Mouse (Mus musculus): ENCODE measurements around the gene En1.

DNA sequence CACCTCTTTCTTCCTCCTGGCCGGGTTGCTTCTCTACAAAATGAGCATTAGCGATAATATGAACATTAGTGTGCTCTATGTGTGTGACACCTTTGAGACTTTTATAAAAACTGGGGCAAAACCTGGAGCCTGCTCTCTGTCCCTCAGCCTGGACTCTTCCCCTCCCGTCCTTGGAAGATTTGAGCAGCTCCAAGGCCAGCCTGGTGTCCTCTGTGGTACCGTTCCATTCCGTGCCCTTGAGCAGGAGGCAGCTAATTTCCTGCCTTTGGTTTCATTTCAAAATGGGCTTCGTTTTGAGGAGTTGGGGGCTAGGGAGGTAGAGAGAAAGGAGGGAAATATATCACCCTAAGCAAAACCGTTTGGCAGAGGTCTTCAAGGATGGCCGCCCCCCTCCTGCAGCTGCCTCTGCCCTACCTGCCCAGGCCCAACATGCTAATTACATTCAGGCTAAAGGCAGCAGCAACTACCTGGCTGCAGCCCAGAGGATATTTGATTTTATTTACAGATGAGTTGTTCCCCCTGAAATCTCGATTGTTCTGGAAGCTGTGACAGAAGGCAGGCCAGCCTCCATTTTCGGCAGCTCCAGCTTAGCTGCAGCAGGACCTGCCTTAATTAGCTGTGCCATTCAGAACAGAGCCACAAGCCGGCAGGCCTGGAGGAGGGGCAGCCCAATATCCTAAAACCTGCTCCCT, 24.9 kb downstream of the En1 start:
- no peak for TF ChIP-seq CTCF (IDR thresholded peaks at IDR 0.05 in 2 of 3, conservative IDR thresholded peaks at IDR 0.05 in 1 of 3; ENCODE audit: control insufficient read depth in 1 of 3, insufficient read depth in 1 of 3, low read depth in 2 of 3, low read length in 3 of 3, poor library complexity in 1 of 3, severe bottlenecking in 1 of 3)
- TF ChIP-seq JUND (IDR thresholded peaks at IDR 0.05; ENCODE audit: low read depth, low read length): no peak
- no peak for TF ChIP-seq EP300 (IDR thresholded peaks at IDR 0.05; ENCODE audit: low read depth in 1 of 2, low read length in 2 of 2)
- TF ChIP-seq USF1 (IDR thresholded peaks at IDR 0.05; ENCODE audit: low read depth, low read length): no peak
- no peak for TF ChIP-seq MAX (IDR thresholded peaks at IDR 0.05; ENCODE audit: low read length)
- TF ChIP-seq BHLHE40 (IDR thresholded peaks at IDR 0.05; ENCODE audit: borderline replicate concordance, low read depth, low read length): no peak
- no peak for TF ChIP-seq MAFK (IDR thresholded peaks at IDR 0.05; ENCODE audit: borderline replicate concordance, low read depth, low read length)
- TF ChIP-seq ZC3H11A (IDR thresholded peaks at IDR 0.05; ENCODE audit: low read depth, low read length): no peak
